Mouse (Mus musculus): Measurements from ENCODE around the gene Grpel1.
A peak's percentile ranks its signal among the peaks of the same experiment; 100 is the strongest.

The Grpel1 gene

GRCm38 (mm10) chr5:36464709-36465661 is at the start of gene Grpel1:
TSS of gene Grpel1 (plus strand) at chr5:36464998.
- DNase-seq (ENCODE audit: low read depth) = peak; percentile 100

DNA sequence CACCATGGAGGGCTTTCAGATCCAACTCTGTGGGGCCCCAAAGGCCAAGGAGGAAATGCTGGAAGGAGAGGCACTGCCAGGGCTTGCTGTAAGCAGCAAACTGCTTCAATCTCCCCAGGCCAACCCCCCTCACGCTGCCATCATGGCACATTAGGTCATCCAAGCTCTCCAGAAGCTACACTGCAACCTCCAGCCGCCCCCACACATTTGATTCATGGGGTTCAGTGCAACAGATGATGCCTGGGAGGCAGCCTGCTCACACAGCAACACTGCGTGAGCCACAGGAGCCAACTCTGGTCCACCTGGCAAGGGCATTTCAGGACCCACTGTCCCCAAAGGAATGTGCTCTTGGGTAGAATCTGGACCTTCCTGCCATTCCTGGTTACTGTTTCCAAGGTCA is 44.9 kb upstream of the Grpel1 start:
- no peak for DNase-seq (ENCODE audit: low read depth)

- no peak for DNase-seq (ENCODE audit: low read depth)
Observed at GRCm38 (mm10) chr5:36422689-36423088, 42.1 kb upstream of the Grpel1 start.

- DNase-seq (ENCODE audit: low read depth) = no peak
Observed at GRCm38 (mm10) chr5:36424676-36425075, 40.1 kb upstream of the Grpel1 start.

- no peak for DNase-seq (ENCODE audit: low read depth)
Observed at GRCm38 (mm10) chr5:36426404-36426803, 38.4 kb upstream of the Grpel1 start.

GRCm38 (mm10) chr5:36427831-36428230 is 37.0 kb upstream of the Grpel1 start:
- no peak for DNase-seq (ENCODE audit: low read depth)

- DNase-seq (ENCODE audit: low read depth) = no peak
Observed at GRCm38 (mm10) chr5:36429551-36429950, 35.2 kb upstream of the Grpel1 start.

DNA sequence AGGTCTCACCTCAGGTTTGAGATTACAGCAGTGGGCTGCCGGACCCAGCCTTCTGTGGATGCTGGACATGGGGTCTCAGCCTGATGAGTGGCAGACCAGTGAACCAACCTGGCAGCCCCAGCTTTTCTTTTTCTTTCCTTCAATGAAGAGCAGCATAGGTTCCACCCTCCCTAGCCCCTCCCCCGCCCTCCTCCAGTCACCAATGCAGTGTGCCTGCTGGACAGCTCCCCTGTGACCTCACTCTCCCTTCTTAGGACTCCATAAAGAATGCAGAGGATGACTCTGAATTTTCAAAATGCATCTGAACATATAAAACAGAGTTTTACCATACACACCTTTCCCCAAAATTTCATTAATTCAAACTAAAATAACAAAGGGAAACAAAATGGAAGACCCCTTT is 33.1 kb upstream of the Grpel1 start:
- DNase-seq (ENCODE audit: low read depth) = no peak

GRCm38 (mm10) chr5:36434398-36434967 is 30.3 kb upstream of the Grpel1 start:
- no peak for DNase-seq (ENCODE audit: low read depth)

- no peak for DNase-seq (ENCODE audit: low read depth)
Observed at GRCm38 (mm10) chr5:36436858-36437257, 27.9 kb upstream of the Grpel1 start.

GRCm38 (mm10) chr5:36440741-36441140 is 24.1 kb upstream of the Grpel1 start:
- no peak for DNase-seq (ENCODE audit: low read depth)

DNA sequence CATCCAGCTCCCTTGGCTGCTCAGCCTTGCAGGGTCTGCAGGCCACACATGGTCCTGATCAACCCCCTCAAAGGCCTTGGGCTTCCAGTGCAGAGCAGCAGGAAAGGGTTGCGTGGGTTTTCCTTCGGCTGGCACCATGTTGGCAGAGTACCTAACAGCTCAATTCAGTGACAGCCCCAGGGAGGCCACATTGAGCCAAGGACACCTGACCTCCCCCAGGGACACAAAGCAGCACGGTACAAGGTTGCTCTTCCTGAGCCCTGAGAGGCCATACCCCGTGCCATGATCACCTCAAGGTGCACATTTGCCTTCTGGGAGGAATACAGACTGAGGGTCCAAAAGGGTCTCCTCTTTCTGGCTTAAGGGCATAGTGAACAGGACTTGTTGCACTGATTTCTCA is 20.2 kb upstream of the Grpel1 start:
- DNase-seq (ENCODE audit: low read depth) = no peak

- no peak for DNase-seq (ENCODE audit: low read depth)
Observed at GRCm38 (mm10) chr5:36445028-36445427, 19.8 kb upstream of the Grpel1 start.

GRCm38 (mm10) chr5:36446166-36446890 is 18.5 kb upstream of the Grpel1 start:
- DNase-seq (ENCODE audit: low read depth) = no peak

GRCm38 (mm10) chr5:36447872-36448271 is 16.9 kb upstream of the Grpel1 start:
- DNase-seq (ENCODE audit: low read depth) = no peak

DNA sequence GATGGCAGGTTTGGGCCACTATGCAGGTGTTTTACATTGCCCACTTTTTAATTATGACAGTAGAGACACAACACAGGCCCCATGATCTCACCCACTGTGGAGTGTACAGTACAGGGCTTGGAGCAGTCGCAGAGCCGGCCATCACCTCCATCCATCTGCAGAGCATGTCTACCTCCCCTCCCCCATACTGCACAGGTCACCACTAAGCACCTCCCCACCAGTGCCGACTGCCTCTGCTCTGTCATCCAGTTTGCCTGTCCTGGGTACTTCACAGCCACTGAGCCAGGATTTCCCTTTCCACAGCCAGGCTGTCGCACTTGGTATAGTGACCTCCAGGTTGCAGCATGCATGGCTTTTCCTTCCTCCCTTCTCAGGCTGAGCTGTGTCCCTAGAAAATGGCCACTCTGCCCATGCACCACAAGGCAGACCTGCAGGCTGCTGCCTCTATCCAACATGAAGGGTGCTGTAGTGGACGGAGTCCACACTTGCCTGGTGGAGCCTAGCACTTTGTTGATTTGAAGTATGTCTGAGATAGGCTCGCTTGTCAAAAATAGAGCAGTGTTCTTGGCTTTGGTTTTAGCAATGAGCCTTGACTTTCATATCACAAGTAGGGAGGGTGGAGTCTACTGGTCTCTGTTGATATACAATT is 15.0 kb upstream of the Grpel1 start:
- DNase-seq (ENCODE audit: low read depth) = no peak

DNA sequence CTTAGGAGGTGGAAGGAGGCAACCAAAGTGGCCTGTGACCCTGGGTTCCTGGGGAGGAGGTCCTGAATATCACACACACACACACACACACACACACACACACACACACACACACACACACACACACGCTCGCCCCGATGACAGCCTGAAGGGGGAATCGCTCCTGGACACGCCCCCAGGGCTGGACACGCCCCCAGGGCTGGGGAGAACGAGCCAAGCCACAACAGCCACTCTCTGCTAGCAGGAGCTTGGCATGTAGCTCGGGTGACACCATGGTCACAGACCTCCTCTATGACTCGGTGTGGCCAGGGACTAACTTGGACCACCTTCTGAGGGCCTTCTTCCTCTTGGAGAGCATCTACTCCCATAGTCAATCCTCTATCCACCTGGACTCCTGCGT is 13.7 kb upstream of the Grpel1 start:
- no peak for DNase-seq (ENCODE audit: low read depth)

DNA sequence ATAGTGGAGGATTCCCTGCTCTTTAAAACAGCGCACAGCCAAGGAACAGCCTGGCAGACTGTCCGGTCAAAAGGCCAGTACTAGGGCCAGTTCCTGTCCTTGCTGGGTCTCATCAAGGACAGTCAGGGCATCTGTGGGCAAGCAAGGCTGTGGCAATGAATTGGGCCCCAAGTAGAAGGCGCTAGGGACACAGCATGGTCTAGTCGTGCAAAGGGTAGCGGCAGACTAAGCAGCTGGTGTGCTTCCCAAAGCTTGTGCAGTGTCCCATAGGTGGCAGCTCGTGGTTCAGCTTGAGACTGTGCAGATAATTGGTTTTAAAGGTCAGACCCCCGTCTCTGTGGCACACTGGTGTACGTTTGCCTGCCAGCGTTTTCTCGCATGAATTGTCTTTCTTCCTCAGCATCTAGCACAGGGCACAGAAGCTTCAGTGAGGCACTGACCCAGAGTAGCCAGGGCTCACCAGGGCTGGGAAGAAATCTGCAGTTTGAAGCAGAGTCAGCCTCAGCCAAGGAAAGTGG is 12.9 kb upstream of the Grpel1 start:
- DNase-seq (ENCODE audit: low read depth) = no peak

GRCm38 (mm10) chr5:36452821-36453220 is 12.0 kb upstream of the Grpel1 start:
- no peak for DNase-seq (ENCODE audit: low read depth)

DNA sequence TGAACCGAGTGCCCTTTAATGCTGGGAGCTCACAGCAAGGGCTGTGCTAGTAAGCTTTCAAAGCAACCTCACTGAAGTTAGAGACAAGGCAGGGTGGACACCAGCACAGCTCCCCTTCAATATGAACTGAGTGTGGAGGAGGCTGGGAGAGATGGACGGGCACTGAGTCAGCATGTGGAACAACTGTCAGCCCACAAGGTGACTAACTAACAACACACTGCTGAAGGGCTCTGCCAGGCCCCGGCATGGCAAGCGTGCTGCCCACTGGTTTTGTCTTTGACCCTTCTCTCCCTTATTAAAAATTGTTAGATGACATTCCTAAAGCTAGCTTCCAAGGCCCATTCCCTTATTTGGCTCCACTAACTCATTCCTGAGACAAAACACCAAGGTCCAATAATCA is 7.1 kb upstream of the Grpel1 start:
- DNase-seq (ENCODE audit: low read depth) = no peak

GRCm38 (mm10) chr5:36458926-36459325 is 5.9 kb upstream of the Grpel1 start:
- peak; percentile 40 for DNase-seq (ENCODE audit: low read depth)

DNA sequence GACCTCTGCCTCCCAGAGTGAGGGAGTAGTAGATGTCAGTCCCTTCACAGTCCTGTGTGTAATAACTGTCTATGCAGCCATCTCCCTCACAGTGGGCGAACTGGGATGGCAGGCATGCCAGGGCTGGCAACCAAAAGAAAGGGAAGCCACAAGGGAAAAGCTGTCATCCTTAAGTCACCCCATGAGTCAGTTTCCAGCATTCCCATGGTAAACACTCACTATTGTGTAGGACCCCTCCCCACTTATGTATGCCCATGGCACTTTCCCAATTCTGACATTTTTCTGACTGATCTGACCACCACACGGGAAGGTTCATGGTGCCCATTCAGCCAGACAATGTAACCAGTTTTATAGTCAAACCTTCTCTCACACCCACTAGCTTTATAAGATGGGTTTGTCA is 4.1 kb upstream of the Grpel1 start:
- DNase-seq (ENCODE audit: low read depth) = no peak
